ENCODE assay signal across 21 mouse cellular contexts in genomic region chr2:102704781-102705180, GRCm38 (mm10). TPM values are rescaled to one million over a fixed set of nuclear protein-coding genes. Genes with fewer than 3 reads are reported as not detected.
DNase-seq lines count a peak whose midpoint lies in the region.
"Had no signal": no experiment of that assay in that cellular context is flagged by ENCODE, and none has a peak within 500 bp of the region (broad histone marks: within the 10 kb centered on the region; RNA-seq: fewer than 3 reads in every experiment).

No protein-coding gene starts in this region.

- intact Hi-C loops in left cerebral cortex, postnatal 4 days (cut with DNase I), result no loop called here

- peak; percentile 55 to 76 for DNase-seq in frontal cortex, adult 2 months (ENCODE audit: extremely low spot score in 1 of 2, low spot score in 1 of 2)
- DNase-seq in frontal cortex, postnatal 10 days (ENCODE audit: low spot score in 2 of 2), result no peak
- DNase-seq in left cerebral cortex, adult 18-20 months (ENCODE audit: low spot score in 2 of 2), result peak; percentile 47 to 72
- DNase-seq in left cerebral cortex, postnatal 4 days, result no peak
- peak; percentile 71 to 73 for DNase-seq in layer of hippocampus, adult 8-10 months (ENCODE audit: low spot score in 2 of 2)
- DNase-seq in right cerebral cortex, postnatal 36 days (ENCODE audit: low spot score in 2 of 2), result peak; percentile 56 to 73
- DNase-seq in embryo, embryonic 9.5 days (ENCODE audit: extremely low spot score), result no peak
- DNase-seq: adrenal gland, postnatal 10 days; cerebellum, adult 8-10 months; cerebellum, postnatal 36 days; embryo, embryonic 11 days; gastrocnemius, adult 2 months; kidney, adult 8-10 months; kidney, postnatal 10 days; lung, adult 2 months; lung, postnatal 14 days; thymus, adult 2 months; thymus, postnatal 4 days had no signal

RNA-seq across cellular contexts. Expression of gene Slc1a2, which starts 46.3 kb away (rescaled TPM):
- polyA plus RNA-seq in frontal cortex, adult 2 months (2012; rRNA removed), result 570 and 587 TPM in 2 replicates
- total RNA-seq in left cerebral cortex, adult 18-20 months (2021), result 1,000 to 10,000 TPM; 1,523 to 1,534 TPM
- total RNA-seq in left cerebral cortex, postnatal 4 days (2021), result 100 to 1,000 TPM; 197 to 218 TPM
- total RNA-seq in layer of hippocampus, adult 8-10 months (2022), result 1,000 to 10,000 TPM; 1,693 to 1,901 (median 1,776) TPM
- total RNA-seq: hematopoietic stem cell, adult 5-6 weeks; megakaryocyte progenitor cell, adult 5-6 weeks; neutrophil, adult 5-6 weeks had no signal

Comparison
In these comparisons a context has a peak if more than half of its experiments do, and no peak if none do; other contexts are left out.
1. DNase-seq: peak in frontal cortex, adult 2 months (2 of 2), left cerebral cortex, adult 18-20 months (2 of 2), layer of hippocampus, adult 8-10 months (2 of 2) and right cerebral cortex, postnatal 36 days (2 of 2); none in frontal cortex, postnatal 10 days (0 of 2), left cerebral cortex, postnatal 4 days (single experiment) and embryo, embryonic 9.5 days (single experiment).
2. RNA of gene Slc1a2, which starts 46.3 kb away (total RNA-seq): 1,693 to 1,901 TPM in layer of hippocampus, adult 8-10 months and 1,523 to 1,534 TPM in left cerebral cortex, adult 18-20 months; 197 to 218 TPM in left cerebral cortex, postnatal 4 days; every median in the first group is over 4 times any median in the second.